Mouse (Mus musculus): ENCODE data around the gene Gng3.
A peak's percentile ranks its signal among the peaks of the same experiment; 100 is the strongest.

GRCm38 (mm10) chr19:8844371-8845129, 5.6 kb upstream of the Gng3 start:
- TF ChIP-seq CTCF (IDR thresholded peaks at IDR 0.05; ENCODE audit: borderline replicate concordance, extremely low read depth, insufficient read depth, insufficient read length) = peak; percentile 72; the same call in 1 of the 2 replicates
- no peak for TF ChIP-seq POLR2A (IDR thresholded peaks at IDR 0.05; ENCODE audit: borderline replicate concordance, extremely low read depth, insufficient read depth, insufficient read length, poor library complexity, severe bottlenecking)

All from brain, embryonic 14.5 days (tissue).